Mouse (Mus musculus) c-Kit-positive CD71-negative TER-119-negative erythroid progenitor cells, embryonic 14.5 days (primary cell): ENCODE results near the gene Ncoa6.
"Not testable (repeated sequence)": the region's sequence is repeated elsewhere in the genome, so short reads cannot be mapped to it uniquely, and the experiment has no call there.

Experiments
- DNase-seq: peaks from one replicate; pipeline ENCODE4 v3.0.0-alpha.2; 2013; ENCODE audit warnings: low read depth

Gene Ncoa6

GRCm38 (mm10) chr2:155473570-155474088 is at the start of gene Ncoa6:
Gene Ncoa6, minus strand, starts transcription at chr2:155473894.
- DNase-seq = peak; percentile 37

GRCm38 (mm10) chr2:155518531-155519270 is 45.0 kb upstream of the Ncoa6 start:
- DNase-seq = no peak

GRCm38 (mm10) chr2:155517455-155518423 is 44.0 kb upstream of the Ncoa6 start, which contains the start of the genes Acss2 and Ggt7:
Gene Acss2, plus strand, starts transcription at chr2:155517948.
Gene Ggt7, minus strand, starts transcription at chr2:155518237.
- peak; percentile 98 for DNase-seq

- no peak for DNase-seq
Measured at GRCm38 (mm10) chr2:155515941-155516340, 42.2 kb upstream of the Ncoa6 start.

GRCm38 (mm10) chr2:155514666-155515065 is 41.0 kb upstream of the Ncoa6 start:
- DNase-seq = no peak

GRCm38 (mm10) chr2:155513543-155513942 is 39.8 kb upstream of the Ncoa6 start:
- no peak for DNase-seq

- no peak for DNase-seq
Measured at GRCm38 (mm10) chr2:155512479-155512878, 38.8 kb upstream of the Ncoa6 start.

- no peak for DNase-seq
Measured at GRCm38 (mm10) chr2:155507721-155508470, 34.2 kb upstream of the Ncoa6 start.

- no peak for DNase-seq
Measured at GRCm38 (mm10) chr2:155505811-155506210, 32.1 kb upstream of the Ncoa6 start.

- no peak for DNase-seq
Measured at GRCm38 (mm10) chr2:155504440-155505355, 31.0 kb upstream of the Ncoa6 start.

- DNase-seq = no peak
Measured at GRCm38 (mm10) chr2:155502596-155502995, 28.9 kb upstream of the Ncoa6 start.

GRCm38 (mm10) chr2:155490998-155491397 is 17.3 kb upstream of the Ncoa6 start:
- DNase-seq = no peak

GRCm38 (mm10) chr2:155482021-155482420 is 8.3 kb upstream of the Ncoa6 start:
- DNase-seq = peak; percentile 77

GRCm38 (mm10) chr2:155472671-155473569 is 774 bp downstream of the Ncoa6 start:
- DNase-seq = peak; percentile 29

GRCm38 (mm10) chr2:155466861-155467260 is 6.8 kb downstream of the Ncoa6 start:
- DNase-seq = no peak

- no peak for DNase-seq
Measured at GRCm38 (mm10) chr2:155453591-155453990, 20.1 kb downstream of the Ncoa6 start.

- no peak for DNase-seq
Measured at GRCm38 (mm10) chr2:155451256-155451655, 22.4 kb downstream of the Ncoa6 start.

- not testable (repeated sequence) for DNase-seq
Measured at GRCm38 (mm10) chr2:155447906-155448305, 25.8 kb downstream of the Ncoa6 start.

GRCm38 (mm10) chr2:155443446-155443845 is 30.2 kb downstream of the Ncoa6 start:
- no peak for DNase-seq

GRCm38 (mm10) chr2:155442916-155443315 is 30.8 kb downstream of the Ncoa6 start:
- no peak for DNase-seq
